Mouse (Mus musculus) hindbrain, embryonic 10.5 days (tissue): Measurements from ENCODE around the gene Abl1. TPM values are rescaled to one million over a fixed set of nuclear protein-coding genes. Genes with fewer than 3 reads are reported as not detected.

Source experiments
- DNase-seq: peaks from one replicate; pipeline ENCODE4 v3.0.0-alpha.2; 2017; ENCODE audit warnings: low spot score
- H3K27ac ChIP-seq: fragments of 300-500 bp; sonication (generic); 2 replicates; pipeline ENCODE4 v1.5.1; 2016; ENCODE audit warnings: mild to moderate bottlenecking, moderate library complexity
- H3K27me3 ChIP-seq: fragments of 300-500 bp; sonication (generic); 2 replicates; pipeline ENCODE4 v1.6.1; 2016; ENCODE audit warnings: mild to moderate bottlenecking; ENCODE audit not compliant: poor library complexity, insufficient read depth, severe bottlenecking
- H3K36me3 ChIP-seq: fragments of 300-500 bp; sonication (generic); 2 replicates; pipeline ENCODE4 v1.6.1; 2016; ENCODE audit warnings: mild to moderate bottlenecking, moderate library complexity
- H3K4me1 ChIP-seq: fragments of 300-500 bp; sonication (generic); replicated peaks from 2 replicates; pipeline ENCODE4 v1.6.1; 2016; ENCODE audit warnings: mild to moderate bottlenecking
- H3K4me3 ChIP-seq: fragments of 300-500 bp; sonication (generic); 2 replicates; pipeline ENCODE4 v1.5.1; 2016; ENCODE audit warnings: mild to moderate bottlenecking, moderate library complexity
- H3K9me3 ChIP-seq: fragments of 300-500 bp; sonication (generic); 2 replicates; pipeline ENCODE4 v1.6.1; 2016; ENCODE audit warnings: mild to moderate bottlenecking, moderate library complexity
- WGBS: fragments of 180-500 bp; shearing (Covaris S2); methylation state at CpG from one replicate; pipeline ENCODE4 v1.1.7; 2016; 5-methylcytosine and 5-hydroxymethylcytosine counted together
- polyA plus RNA-seq: library from polyadenylated mRNA; unstranded; fragments of >200 nt; fragmentation: Nextera tagmentation; extraction: Ambion mirVana; gene quantifications from 2 replicates; pipeline ENCODE4 v1.2.1, GENCODE M21; 2016

The Abl1 gene
- polyA plus RNA-seq, 1 experiment from 2014 or later: 43.9 TPM

DNA sequence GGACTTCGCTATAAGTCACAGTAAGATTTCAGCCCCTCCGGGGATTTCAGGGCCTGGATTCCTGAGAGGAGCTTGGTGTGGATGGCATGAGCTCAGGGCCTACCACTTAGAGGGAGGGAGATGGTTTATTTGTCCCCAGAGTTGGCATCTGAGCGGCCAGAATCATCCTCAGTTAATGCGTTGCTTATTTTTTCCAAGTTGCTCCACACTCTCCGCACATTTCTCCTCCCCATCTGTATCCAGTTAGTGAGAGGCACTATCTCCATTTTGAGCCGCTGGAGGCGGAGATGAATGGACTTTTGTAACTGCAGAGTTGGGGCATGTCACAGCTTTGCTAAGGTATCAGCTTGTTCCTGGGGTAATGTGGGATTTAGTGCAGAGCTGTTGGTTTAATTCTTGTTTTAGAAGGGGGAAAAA lies 72.9 kb downstream of the Abl1 start:
- peak; percentile 25 for DNase-seq
- WGBS: 15% methylated on average over 7 of the region's 7 CpGs
- Histone ChIP-seq H3K4me3 (peak overlapping the region; percentile 89), H3K9me3 (no peaks in the 10 kb centered on the region), H3K27me3 (no peaks in the 10 kb centered on the region), H3K36me3 (0 out of 2 replicates have a peak, but pooled peaks cover 6% of the 10 kb centered on the region), H3K4me1 (peaks cover 67% of the 10 kb centered on the region), H3K27ac (peak overlapping the region; percentile 99)

DNA sequence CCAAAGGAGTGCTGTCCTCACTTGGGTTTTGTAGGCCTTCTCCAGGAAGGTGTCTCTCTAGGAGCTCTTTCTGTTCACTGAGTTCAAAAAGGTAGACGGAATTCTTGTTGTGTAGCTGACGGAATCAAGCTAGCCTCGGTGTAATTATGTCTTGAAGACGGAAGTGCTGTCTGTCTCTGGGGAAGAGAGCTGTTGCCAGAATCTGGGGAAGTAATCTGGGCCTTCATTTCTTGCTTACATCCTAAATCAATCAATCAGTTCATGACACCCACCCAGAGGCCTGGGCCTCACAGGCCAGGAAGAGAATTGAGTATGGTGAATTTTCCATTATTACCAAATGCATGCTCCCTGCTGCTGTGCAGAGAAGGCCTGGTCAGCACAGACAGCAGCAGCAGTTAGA lies 73.4 kb downstream of the Abl1 start:
- Histone ChIP-seq H3K36me3 (0 out of 2 replicates have a peak, but pooled peaks cover 6% of the 10 kb centered on the region), H3K27ac (peak overlapping the region; percentile 99), H3K4me1 (peaks cover 67% of the 10 kb centered on the region), H3K9me3 (no peaks in the 10 kb centered on the region), H3K27me3 (no peaks in the 10 kb centered on the region), H3K4me3 (peak overlapping the region; percentile 89)
- 14% methylated on average over 4 of the region's 4 CpGs for WGBS
- no peak for DNase-seq

DNA sequence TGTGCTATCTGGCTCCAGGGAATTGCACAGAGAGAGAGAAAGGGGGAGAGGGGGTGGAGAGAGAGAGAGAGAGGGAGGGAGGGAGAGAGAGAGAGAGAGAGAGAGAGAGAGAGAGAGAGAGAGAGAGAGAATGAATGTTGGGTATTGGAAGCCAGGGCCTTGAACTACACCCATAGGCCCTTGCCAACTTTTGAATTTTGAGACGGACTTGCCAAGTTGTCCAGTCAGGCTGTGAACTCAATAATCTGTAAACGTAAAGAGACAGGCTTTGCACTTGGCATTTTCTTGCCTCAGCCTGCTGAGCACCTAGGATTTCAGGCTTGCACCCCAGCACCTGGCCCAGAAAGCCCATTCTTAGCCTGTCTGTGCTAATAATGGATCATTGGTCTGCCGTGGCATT lies 74.0 kb downstream of the Abl1 start:
- peaks cover 69% of the 10 kb centered on the region for H3K4me1 ChIP-seq
- no peak for DNase-seq
- no peaks in the 10 kb centered on the region for H3K9me3 ChIP-seq
- peak overlapping the region; percentile 99 for H3K27ac ChIP-seq
- H3K4me3 ChIP-seq: peak overlapping the region; percentile 89
- 0 out of 2 replicates have a peak, but pooled peaks cover 6% of the 10 kb centered on the region for H3K36me3 ChIP-seq
- H3K27me3 ChIP-seq: no peaks in the 10 kb centered on the region
- 51% methylated on average over 3 of the region's 3 CpGs for WGBS

DNA sequence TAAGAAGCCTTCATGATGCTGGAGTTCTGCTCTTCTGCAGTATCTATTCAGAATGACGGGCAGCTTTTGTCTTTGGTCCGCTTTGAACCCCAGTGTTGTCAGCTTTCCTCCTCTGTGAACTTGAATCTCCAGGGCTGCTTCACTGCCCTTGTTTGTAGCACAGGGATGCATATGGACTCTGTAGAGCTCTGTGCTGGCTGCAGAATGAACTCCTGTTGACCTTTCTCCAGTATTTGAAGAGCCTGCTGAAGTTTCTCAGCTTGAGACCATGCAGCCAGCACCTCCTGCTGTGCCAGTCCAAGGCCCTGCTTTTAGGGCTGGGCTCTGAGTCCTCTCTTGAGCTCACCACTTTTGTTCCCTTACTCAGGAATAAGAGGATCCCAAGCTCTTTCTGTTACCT lies 74.7 kb downstream of the Abl1 start:
- 0 out of 2 replicates have a peak overlapping the region, but pooled peaks have one; percentile 9 for H3K27ac ChIP-seq
- WGBS: 7% methylated on average over 2 of the region's 2 CpGs
- H3K27me3 ChIP-seq: no peaks in the 10 kb centered on the region
- peak overlapping the region; percentile 89; the same call in 1 of the 2 replicates for H3K4me3 ChIP-seq
- no peak for DNase-seq
- peaks cover 70% of the 10 kb centered on the region for H3K4me1 ChIP-seq
- no peaks in the 10 kb centered on the region for H3K9me3 ChIP-seq
- 0 out of 2 replicates have a peak, but pooled peaks cover 6% of the 10 kb centered on the region for H3K36me3 ChIP-seq

DNA sequence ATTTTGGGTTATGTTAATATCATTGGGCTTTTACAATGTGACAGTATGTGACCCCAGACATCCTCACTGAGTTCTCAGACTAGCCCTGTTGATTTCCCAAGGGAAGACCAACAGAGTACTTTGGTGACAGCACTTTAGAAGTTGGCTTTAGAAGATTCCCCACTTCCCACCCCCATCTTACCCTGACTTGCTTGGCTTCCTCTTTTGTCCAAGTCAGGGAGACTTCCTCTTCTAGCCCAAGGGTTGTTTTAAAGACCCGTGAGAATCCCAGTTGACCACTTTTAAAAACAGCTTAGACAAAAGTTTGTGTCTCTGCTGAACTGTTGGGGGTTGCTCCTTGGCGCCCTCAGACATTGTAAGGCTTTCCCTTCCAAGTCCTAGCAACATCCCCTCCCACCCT lies 75.1 kb downstream of the Abl1 start:
- WGBS: 12% methylated on average over 2 of the region's 2 CpGs
- Histone ChIP-seq H3K4me3 (peak overlapping the region; percentile 89), H3K27ac (peak overlapping the region; percentile 9; the same call in 1 of the 2 replicates), H3K36me3 (0 out of 2 replicates have a peak, but pooled peaks cover 6% of the 10 kb centered on the region), H3K27me3 (no peaks in the 10 kb centered on the region), H3K4me1 (peaks cover 74% of the 10 kb centered on the region), H3K9me3 (no peaks in the 10 kb centered on the region)
- DNase-seq: no peak

DNA sequence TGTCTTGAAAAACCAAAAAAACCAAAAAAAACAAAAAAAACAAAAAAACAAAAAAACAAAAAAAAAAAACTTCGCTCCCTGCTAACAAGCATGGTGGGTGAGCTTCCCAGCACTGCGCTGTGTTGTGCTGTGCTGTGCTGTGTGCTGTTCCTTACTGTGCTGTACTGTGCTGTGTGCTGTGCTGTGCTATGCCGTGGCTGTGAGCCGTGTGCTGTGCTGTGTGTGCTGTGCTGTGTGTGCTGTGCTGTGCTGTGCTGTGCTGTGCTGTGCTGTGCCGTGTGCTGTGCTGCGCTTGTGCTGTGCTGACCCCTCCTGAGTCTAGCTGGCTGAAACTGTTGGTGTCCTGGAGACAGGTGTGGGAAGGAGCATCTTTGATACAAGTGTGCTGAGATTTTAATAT lies 78.9 kb downstream of the Abl1 start:
- no peaks in the 10 kb centered on the region for H3K9me3 ChIP-seq
- 0 out of 2 replicates have a peak, but pooled peaks cover 6% of the 10 kb centered on the region for H3K36me3 ChIP-seq
- H3K4me1 ChIP-seq: peaks cover 73% of the 10 kb centered on the region
- no peak overlapping the region for H3K4me3 ChIP-seq
- no peaks in the 10 kb centered on the region for H3K27me3 ChIP-seq
- DNase-seq: no peak
- 92% methylated on average over 6 of the region's 6 CpGs for WGBS
- no peak overlapping the region for H3K27ac ChIP-seq

DNA sequence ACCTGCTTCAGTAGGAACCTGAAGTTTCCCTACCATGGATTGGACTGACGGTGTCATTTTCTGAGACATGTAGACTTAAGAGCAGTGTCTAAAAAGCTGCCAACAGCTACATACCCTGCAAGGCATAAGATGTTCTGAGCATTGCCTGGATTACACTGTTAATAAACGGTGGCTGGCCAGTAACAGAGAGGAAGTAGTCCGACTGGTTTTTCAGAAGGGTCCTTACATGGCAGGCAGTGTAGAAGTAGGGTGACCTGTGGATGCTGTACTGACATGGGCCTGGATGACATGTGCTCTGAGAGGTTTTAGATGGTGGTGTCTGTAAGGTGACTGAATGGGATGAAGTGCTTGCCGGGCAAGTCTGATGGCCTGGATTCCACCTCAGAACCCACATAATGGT lies 79.6 kb downstream of the Abl1 start:
- peaks cover 66% of the 10 kb centered on the region for H3K4me1 ChIP-seq

DNA sequence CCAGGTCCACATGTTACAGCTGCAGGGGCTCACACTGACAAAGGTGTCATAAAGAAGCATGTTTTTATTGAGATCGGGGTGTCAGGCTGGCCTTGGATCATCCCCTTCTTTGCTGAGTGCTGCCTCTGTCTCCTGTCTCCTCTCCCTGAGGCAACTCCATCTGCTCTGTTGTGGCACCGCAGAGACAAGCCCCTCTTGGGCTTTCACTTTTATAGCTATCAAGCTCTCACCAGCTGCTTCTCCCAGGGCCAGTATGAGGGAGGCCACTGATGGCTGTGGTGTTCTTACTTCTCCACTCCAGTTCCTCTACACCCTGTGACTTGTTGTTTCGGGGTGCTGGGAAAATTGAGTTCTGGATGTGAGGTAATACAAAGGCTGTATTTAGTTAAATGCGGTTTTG lies 80.9 kb downstream of the Abl1 start:
- Histone ChIP-seq H3K27ac (no peak overlapping the region), H3K27me3 (no peaks in the 10 kb centered on the region), H3K4me1 (peaks cover 56% of the 10 kb centered on the region), H3K9me3 (0 out of 2 replicates have a peak, but pooled peaks cover under 1% of the 10 kb centered on the region), H3K36me3 (peaks cover 23% of the 10 kb centered on the region), H3K4me3 (no peak overlapping the region)
- DNase-seq: no peak
- 68% methylated on average over 4 of the region's 4 CpGs for WGBS

More for the DNA sequence above, 79.6 kb downstream of the Abl1 start:
- DNase-seq: no peak
- Histone ChIP-seq H3K9me3 (no peaks in the 10 kb centered on the region), H3K4me3 (no peak overlapping the region), H3K27ac (no peak overlapping the region), H3K27me3 (no peaks in the 10 kb centered on the region), H3K36me3 (peaks cover 10% of the 10 kb centered on the region; the same call in 1 of the 2 replicates)
- WGBS: 86% methylated on average over 4 of the region's 4 CpGs

DNA sequence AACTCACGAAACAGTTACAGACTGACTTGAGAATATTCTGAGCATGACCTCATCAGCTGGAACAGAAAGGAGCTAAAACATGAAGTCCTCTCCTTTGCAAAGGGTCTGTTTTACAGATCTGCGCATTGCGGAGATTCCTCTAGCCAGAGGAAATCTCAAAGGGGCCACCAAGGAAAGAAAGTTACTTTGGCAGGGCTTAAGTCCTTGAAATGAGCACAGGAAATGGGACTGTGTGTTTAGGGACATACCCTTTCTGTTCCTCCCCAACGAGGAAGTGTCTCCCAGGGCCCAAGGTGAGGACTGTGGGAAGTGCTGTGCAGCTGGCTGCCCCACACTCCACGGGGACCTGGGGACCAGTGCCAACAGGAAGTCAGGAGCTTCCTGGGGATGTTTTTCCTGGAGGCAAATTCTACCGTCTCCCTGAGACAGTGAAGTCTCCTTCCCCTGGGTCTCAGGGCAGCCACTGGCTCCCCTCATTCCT lies 81.5 kb downstream of the Abl1 start:
- Histone ChIP-seq H3K4me1 (peaks cover 56% of the 10 kb centered on the region), H3K36me3 (peaks cover 28% of the 10 kb centered on the region), H3K27me3 (no peaks in the 10 kb centered on the region), H3K9me3 (0 out of 2 replicates have a peak, but pooled peaks cover 2% of the 10 kb centered on the region), H3K4me3 (no peak overlapping the region), H3K27ac (0 out of 2 replicates have a peak overlapping the region, but pooled peaks have one; percentile 36)
- 54% methylated on average over 6 of the region's 6 CpGs for WGBS
- DNase-seq: no peak

DNA sequence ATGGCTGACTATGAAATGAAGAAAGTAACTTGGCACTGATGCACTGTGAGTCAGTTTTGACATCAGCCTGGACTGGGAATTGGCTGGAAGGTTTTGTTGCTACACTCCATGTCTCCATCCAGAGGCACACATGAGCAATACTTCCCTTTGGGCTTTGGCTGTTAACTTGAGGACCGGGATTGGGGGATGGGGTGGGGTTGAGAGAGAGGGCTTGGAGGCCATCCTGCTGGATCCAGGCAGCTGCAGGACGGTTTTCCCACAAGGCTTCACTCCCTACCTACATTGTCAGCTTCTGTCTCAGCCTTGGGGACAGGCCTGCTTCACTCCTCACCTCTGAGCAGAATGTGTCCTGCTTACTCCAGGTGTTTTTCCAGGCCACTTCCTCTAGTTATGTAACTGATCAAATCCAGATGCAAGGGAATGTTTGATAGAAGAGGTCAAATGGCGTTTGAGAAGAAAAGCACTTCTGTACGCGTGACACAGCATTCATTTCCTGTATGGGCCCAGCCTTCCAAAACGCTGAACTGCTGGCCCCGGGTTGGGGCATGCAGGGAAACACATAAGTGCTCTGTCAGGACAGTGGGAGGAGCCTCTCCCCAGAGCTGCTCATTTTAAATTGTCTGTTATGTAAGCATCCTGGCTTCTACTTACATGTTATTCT lies 82.7 kb downstream of the Abl1 start:
- H3K4me3 ChIP-seq: no peak overlapping the region
- peak; percentile 39 for DNase-seq
- 49% methylated on average over 7 of the region's 7 CpGs for WGBS
- no peaks in the 10 kb centered on the region for H3K27me3 ChIP-seq
- H3K9me3 ChIP-seq: 0 out of 2 replicates have a peak, but pooled peaks cover 2% of the 10 kb centered on the region
- H3K4me1 ChIP-seq: peaks cover 47% of the 10 kb centered on the region
- H3K36me3 ChIP-seq: peaks cover 35% of the 10 kb centered on the region
- H3K27ac ChIP-seq: no peak overlapping the region

DNA sequence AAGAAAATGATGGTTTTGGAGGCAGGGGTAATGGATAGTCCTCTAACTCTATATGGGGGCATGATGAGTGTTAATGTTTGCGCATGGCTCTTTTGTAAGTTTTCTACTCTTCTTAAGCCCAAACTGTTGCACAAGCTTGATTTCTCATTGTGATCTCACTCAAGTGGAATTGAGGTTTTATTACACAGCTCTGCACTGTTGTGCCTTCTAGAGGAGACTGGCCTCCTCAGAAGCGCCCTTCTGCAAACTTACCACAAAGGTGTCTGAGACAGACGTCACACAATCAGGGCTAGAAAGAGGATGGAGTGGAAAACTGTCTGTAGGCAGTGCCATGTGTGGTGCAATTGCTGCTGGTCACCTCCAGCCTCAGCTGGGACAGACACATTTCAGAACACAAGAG lies 88.3 kb downstream of the Abl1 start:
- Histone ChIP-seq H3K27me3 (no peaks in the 10 kb centered on the region), H3K9me3 (0 out of 2 replicates have a peak, but pooled peaks cover 2% of the 10 kb centered on the region), H3K36me3 (peaks cover 90% of the 10 kb centered on the region), H3K27ac (no peak overlapping the region), H3K4me3 (no peak overlapping the region), H3K4me1 (peaks cover under 1% of the 10 kb centered on the region; the same call in 1 of the 2 replicates)
- 97% methylated on average over 3 of the region's 3 CpGs for WGBS
- DNase-seq: no peak

DNA sequence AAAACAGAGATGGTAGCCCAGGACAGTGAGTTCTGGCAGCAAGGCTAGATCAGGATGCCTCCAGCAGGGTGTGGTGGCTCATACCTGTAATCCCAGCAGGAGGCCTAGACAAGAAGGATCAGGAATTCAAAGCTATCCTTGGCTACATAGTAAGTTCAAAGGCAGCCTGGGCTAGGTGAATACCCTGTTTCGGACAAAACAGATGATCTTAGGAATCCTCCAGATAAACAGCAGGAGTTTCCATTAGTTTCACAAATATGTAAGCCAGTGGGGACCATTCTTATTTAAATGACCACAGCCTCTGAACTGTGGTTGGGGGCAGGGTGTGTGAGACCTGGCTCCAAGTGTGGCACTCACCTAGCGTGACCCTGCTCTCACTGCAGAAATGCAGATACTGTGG lies 91.1 kb downstream of the Abl1 start:
- H3K9me3 ChIP-seq: 0 out of 2 replicates have a peak, but pooled peaks cover under 1% of the 10 kb centered on the region
- peaks cover 99% of the 10 kb centered on the region for H3K36me3 ChIP-seq

DNA sequence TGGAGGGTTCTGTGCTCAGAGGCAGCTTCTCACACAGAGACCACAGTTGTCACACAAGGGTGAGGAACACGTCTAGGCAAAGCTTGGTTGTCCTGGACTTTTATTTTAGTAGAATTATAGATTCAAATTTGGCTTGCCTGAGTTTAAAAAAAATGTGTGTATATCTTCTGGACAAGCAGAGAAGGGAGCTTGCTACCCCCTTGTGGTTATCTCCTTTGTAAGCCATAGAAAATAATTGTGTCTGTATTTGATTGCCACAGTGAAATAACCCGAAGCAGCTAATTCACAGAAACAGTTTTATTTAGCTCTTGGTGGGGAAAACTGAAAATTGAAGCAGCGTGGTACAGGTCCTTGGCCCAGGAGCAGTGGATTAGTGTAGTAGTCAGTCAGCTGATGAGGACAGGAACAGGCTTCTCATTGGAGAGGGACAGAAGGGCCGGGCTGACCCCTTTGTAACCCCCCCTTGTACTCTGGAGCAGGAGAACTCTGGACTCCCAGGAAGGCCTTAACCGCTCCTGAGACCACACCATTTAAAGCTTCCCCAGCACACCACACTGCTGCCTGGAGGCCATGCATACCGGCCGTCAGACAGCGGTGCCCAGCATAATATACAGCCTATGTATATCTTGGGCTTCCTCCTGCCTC lies 94.9 kb downstream of the Abl1 start:
- Histone ChIP-seq H3K27ac (no peak overlapping the region), H3K4me1 (peaks cover 3% of the 10 kb centered on the region; the same call in 1 of the 2 replicates), H3K9me3 (no peaks in the 10 kb centered on the region), H3K4me3 (no peak overlapping the region), H3K36me3 (peaks cover 100% of the 10 kb centered on the region), H3K27me3 (no peaks in the 10 kb centered on the region)
- WGBS: 75% methylated on average over 8 of the region's 8 CpGs
- no peak for DNase-seq

More for the DNA sequence above, 91.1 kb downstream of the Abl1 start:
- no peak for DNase-seq
- no peak overlapping the region for H3K27ac ChIP-seq
- H3K27me3 ChIP-seq: no peaks in the 10 kb centered on the region
- H3K4me3 ChIP-seq: no peak overlapping the region
- H3K4me1 ChIP-seq: no peaks in the 10 kb centered on the region; the same call in 1 of the 2 replicates
- 86% methylated on average over 2 of the region's 2 CpGs for WGBS
